Mouse (Mus musculus) thymus, postnatal 14 days (tissue): Measurements from ENCODE around the gene Car5a.

ENCODE experiments used
- DNase-seq: peaks from one replicate; pipeline ENCODE4 v3.0.0; 2021

Gene Car5a

DNA sequence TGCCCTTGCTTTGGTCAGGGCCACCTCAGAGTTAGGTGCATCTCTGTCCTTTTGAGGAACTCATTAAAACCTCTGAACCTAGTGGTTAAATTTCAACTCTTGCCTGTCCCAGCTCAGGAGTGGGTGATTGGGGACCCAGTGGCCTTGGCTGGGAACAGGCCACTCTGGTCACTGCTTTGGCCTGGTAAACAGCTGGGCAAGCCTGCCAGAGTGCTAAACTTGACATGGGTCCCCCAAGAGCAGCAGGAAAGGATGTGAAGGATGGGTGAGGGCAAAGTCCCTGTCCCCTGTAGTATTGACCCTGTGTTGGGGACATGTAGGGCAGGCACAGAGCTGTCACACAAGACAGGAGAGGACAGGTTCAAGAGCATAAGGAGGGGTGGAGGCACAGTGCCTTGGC, at the start of gene Car5a:
TSS of gene Car5a (minus strand) at position 74 of the 400 bp plus-strand sequence.
- DNase-seq: no peak

DNA sequence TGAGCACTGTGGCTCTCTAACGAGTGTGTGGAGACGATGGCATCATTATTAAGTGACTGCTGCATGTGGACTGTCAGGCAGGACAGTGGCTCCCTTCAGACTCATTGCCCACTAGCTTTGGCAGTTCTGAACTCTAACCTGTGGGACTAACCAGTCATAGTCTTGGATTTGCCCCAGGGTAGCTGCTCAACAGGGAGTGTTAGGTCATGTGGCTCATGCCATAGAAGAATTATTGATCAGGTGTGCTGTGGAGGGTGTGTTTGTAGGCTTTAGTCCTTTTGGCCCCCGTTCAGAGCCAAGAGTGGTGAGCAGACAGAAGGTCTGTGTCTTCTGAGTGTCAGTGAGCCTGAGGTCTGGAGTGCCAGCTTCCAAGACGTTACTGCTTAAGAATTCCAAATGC, 48.2 kb upstream of the Car5a start:
- no peak for DNase-seq

DNA sequence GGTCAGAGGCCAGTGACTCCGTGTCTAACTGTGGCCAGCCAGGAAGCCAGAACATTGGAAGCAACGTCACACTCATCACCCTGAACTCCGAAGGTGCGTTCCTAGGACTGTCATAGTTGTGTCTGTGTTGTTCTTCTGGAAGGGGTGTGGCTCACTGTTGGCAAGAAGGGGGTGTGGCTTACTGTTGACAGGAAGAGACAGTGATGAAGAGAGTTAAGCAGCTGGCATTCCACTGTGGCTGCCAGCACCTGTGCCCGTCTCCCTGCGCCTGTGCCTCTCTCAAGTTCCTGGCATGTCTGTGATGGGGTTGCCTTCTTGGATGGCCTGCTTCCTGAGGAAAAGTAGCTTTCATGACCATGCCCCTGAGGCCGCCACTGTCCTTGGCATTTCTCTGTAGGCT, 46.9 kb upstream of the Car5a start:
- no peak for DNase-seq

DNA sequence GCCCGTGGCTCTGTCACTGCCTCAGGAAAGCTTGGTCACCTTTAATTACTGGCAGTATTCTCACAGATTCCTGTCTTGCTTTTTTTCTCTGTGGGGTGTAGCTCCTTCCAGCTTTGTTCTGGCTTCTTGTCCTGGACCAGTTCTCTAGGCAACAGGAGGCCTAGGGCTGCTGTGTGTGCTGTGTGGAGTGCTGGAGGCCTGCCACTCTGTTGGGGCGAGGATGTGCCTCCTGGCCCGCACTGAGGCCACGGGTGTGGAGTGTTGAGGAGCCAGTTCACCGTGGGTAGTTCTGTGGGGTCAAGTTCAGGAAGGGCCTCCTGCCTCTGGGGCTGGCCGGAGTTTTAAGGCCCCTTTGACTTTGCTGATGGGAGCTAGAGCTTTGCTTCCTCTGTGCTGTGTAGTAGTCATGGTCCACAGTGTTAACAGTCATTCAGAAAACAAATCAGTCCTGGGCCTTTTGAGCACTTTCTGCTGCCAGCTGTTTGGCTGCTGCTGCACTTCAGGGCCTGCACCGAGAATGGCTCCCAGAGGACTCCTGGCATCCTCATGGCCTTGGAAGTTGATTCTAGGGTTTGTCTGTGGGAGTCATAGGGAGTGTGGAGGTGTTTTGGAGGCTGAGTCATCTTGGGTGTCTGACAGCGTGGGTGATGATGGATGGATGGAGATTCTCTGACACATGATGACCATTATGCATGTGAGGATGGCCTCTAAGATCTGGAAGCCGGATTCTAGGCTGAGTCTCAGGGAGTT, 46.0 kb upstream of the Car5a start:
- DNase-seq: no peak

DNA sequence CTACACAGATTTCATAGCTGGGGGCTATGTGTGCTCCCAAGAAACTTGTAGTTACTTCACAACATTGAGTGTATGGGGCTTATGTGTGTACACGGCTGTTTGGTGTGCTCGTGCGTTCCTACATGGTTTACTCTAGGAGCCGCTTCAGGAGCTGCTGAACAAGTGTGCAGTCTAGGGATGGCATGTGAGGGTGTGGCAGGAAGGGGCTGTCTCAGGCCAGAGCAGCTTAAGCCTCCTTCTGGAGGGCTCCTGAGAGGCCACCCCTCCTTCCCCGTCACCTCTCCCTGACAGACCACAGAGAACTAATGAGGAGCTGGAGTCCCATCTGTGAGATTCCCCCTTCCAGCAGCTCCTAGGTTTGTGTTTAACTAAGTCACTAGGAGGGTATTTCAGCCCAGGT, 43.2 kb upstream of the Car5a start:
- DNase-seq: no peak

DNA sequence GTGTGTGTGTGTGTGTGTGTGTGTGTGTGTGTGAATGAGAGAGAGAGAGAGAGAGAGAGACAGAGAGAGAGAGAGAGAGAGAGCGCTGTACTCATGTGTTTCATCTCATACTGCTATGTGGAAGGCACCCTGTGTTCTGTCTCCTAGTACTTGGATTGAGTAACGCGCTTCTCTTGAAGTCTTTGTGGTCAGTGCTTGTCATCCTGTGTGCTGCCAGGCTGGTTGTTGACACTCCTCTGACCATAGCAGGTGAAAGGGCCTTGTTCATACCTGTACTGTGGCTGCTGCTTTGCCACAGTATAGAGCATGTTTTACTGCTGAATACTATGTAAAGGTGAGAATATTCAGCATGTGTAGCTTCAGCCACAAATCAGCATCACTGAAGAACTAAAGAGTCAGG, 41.0 kb upstream of the Car5a start:
- DNase-seq: no peak

DNA sequence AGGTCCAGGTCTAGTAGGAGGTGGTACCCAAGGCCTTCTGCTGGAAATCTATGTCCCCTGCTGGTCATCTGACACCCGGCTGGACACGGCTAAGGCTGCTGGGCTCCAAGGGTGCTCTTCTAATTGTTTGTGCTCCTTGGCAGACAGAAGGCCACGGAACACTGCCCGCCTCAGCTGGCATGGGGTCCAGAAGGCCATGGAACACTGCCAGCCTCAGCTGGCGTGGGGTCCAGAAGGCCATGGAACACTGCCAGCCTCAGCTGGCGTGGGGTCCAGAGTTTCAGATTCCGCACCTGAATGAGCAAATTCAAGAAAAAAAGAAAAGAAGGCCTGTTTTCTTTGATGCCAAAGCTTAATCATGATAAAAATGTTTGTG, 36.8 kb upstream of the Car5a start:
- no peak for DNase-seq

DNA sequence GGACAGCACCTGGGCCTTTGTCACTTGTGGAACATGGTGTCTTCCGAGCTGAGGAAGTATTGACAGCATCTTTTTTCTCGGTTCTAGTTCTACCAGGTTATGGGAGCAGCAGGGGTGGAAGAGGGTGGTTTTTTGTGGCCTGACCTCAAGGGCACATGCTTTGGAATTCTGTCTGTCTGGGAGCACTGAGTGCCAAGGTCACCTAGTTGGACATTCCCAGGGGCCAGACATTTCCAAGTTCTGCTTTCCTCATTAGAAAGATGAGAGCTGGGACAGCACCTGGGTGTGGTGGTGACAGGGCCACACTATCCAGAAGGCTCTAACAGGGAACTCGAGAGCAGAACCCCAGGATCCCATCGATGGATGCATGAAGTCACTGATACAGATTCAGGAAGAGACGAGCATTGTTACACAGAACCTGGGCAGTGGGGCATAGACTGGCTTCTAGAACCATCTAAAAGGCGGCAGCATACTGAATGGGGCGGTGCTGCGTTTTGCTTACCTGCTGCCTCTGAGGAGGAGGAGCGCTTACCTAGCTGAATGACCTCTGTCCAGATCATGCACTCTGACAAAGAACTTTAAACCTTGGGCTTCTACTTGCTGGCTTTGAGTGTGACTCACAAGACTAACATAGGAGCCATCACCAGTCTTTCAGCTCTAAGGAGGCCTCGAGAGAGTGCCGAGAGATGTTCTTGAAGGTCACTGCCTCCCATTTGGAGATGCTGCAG, 36.3 kb upstream of the Car5a start:
- no peak for DNase-seq

DNA sequence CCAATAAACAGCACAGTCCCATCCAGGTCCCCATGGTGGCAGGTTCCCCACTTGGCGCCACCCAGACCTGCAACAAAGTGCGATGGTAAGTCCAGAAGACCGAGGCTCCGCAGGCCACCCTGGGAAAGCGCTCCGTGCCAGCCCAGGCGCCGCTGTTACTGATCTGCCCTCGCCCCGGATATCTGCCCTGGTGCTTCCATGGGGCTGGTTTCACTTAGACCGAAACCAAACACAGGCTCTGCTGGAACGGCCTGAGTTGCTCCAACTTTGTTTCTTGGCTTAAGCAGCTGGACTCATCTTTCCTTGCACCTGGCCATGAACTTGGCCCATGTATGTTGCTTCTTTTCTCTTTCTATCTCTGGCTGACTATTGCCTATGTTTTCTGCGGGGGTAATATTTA, 34.0 kb upstream of the Car5a start:
- no peak for DNase-seq

DNA sequence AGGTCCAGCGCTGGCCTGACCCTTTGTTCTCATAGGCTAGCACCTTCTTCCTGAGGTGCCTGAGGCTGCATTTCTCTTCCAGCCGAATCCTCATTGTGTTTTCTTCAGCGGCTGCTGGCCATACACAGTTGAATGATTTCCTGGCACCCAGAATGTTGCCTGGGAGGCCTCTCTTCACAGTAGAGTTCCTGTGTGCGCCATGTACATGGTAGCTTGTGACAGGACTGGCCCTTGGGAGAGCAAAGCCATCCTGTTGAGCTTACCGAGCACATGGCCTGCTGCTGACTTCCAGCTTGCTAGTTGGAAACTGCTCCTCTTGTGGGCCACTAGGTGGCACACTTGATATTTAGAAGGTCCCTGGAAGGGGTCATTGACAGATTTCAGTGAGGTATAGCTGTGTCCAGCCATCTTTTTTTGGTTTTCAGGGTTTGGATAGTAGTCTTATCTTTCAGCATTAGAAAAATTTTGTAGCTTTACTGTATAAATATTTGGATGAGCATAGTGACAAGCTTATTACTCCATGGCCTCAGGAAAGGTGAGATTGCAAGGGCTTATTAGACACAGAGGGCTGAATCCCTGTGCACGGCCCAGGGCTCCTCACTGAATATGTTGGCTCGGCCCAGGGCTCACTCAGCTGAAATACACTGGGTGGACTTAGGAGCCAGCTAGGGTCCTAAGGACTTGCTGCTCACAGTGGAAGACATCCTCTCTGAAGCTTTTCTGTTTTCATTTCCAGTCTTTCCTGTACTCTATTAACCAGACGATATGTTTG, 33.3 kb upstream of the Car5a start:
- DNase-seq: peak; percentile 14

DNA sequence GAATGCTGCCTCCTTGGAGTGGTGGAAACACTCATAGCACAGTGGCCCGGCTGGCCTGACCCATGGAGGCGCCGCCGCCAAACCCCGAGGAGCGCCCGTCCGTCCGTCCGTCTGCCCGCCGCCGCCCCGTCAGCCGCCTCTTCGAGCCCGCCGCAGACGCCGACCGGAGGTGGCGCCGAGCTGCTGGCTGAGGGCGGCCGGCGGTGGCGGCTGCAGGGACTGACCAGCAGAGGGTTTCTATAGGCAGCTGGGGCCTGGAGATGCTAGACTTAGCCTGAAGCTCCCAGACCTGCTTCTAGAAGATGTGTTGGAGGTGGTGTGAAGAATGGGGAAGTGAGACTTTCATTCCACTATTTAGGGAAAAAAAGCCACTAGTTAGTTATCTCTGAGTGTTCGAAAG, 29.2 kb upstream of the Car5a start:
- no peak for DNase-seq

DNA sequence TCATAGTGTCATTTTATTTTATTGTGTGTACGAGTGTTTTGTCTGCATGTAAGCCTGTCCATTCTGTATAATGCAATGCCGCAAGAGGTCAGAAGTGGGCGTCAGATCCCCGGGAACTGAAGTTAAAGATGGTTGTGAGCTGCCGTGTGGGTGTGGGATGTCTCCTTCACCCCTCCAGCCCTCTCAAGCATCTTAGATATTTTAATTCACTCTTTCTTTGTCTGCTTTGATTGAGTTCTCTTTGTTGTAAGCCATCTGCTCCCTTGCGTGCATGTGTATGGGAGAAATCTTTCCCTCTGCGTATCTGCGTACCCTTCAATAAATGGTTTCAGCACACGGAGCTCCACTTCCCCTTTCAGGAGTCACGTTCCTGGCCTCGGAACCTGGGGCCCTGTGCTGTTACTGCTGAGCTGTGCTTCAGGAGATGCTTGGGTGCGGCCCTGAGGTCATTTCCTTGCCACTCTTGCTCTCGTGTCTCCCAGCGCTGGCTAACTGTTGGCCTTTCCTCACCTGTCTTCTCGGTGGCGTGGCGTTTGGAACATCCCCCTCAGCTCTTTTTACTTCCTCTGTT, 26.9 kb upstream of the Car5a start:
- no peak for DNase-seq

DNA sequence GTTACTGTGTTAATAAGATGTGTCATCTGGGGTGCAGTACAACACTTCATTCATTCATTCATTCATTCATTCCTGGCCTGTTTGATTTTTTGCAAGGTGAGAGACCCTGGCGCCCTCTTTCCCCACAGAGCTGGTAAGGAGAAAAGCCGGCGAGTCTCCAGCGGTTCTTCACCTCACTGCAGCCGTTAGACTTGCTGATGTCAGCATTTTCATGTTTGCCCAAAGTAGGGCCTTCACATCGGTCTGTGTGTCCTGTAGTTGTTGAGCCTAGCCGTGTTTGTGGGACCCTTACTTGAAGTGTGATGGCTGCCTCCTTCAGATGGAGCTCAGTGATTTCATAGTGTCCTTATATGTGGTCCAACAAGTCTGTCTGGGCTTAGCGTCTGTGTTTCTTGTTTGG, 25.5 kb upstream of the Car5a start:
- DNase-seq: no peak

DNA sequence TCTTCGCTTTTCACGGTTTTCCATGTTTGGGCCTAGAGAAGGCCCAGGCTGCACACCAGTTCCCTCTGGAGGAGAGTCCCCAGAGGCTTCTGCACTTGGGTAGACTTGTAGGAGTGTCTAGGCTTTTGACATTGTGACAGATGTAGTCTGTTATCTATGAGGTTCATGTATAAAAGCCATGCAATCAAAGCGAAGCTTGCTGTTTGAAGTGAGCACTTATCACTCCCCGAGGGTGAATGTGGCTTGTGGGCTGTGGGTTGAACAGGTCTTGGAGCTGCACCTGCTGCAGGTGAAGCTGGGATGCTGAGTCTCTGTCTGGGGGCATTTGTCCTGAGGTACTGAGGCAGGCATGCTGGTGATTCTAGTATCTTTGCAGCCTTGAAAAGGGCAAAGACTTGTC, 23.8 kb upstream of the Car5a start:
- DNase-seq: peak; percentile 22

DNA sequence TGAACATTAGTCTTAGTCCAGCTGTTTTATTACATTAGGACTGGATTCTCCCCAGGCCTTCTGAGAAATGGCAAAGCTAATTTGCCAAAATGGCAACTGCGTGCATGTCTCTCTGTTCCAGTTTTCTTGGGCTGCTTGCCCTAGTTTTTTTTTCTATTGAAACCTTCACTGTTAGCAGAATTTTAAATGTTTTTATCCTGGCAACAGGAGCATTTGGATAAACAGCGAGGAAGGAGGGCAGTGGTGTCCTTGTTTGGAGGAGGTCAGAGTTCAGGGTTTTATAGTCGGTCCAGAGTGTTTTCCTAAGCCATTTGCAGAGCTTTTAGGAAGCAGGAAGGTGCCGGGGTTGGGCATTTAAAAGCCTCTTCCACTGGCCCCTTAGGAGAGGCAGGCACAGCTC, 23.3 kb upstream of the Car5a start:
- DNase-seq: no peak

DNA sequence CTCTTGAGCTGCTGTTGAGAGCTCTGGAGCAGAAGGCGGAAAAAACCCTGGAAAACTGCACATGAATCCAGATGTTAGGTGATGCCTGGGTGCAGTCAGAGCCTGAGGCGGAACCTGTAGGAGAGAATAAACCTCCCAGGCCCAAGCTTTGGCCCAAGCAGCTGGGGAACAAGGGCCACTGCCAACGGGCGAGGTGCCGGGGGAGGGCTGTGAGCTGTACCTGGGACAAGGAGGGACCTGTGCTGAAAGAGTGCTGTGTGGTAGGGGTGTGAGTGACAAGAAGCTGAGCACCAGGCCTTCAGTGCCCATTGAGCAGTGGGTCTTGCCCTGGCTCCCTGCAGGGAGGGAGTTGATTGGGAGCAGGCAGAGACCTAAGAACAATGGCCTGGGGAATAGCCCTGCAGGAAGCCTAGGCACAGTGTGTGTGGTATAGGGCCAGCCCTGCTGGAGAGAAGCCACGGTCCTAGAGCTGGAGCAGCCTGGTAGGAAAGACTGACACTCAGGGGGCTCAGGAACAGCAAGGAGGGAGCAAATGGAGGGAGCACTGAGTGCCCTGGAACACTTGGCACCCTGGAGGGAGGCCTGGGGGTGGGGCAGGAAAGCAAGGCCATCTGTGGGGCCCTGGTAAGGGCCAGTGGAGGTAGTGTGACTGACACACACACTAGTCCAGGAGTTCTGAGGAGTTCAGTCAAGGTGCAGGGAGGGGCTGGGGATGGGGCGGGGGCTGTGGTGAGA, 22.2 kb upstream of the Car5a start:
- no peak for DNase-seq

DNA sequence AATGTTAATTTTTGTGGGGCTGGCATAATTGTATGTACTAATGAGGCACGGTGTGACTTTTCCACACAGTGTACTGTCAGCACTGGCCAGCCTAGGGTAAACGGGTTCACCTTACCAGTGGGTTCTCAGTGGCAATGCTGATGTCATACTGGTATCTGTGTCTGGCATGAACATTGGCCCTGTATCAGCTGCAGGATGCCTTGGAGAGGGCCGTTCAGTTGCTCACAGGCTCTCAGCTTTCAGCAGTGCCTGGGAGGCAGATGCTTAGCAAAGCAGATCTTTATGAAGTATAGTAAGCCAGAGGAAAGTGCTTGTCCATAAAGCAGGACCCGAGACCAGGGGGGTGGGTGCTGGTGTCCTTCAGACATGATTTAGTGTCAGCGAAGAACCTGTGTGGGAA, 21.4 kb upstream of the Car5a start:
- no peak for DNase-seq

DNA sequence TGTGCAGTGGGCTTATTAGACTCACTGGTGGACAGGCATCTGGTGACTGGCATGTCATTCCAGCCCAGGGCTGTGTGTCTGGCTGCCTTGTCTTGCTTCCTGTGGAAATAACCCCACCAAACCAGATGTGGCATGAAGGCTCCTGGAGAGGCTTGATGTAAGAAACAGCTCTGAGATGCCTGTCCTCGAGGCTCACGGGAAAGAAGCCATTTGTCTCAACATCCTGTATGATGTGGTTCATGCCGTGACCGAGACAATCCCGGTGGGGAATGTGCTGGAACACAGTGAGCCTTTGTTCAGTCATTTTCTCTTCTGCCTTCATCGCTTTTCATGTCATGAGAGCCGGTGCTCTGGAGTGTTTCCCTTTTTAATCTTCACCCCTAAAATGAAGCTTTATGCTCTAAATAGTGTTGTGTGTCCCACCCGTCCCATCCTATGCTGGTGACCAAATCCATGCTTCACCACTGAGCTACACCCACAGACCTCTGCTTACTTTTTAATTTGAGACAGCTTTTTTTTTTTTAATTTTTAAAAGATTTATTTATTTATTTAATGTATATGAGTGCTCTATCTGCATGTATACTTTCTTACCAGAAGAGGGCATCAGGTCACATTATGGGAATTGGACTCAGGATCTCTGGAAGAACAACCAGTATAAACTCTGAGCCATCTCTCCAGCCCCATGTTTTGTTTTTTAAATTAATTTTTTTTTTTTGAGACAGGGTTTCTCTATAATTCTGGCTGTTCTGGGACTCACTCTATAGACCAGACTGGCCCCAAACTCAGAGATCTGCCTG, 20.2 kb upstream of the Car5a start:
- DNase-seq: no peak

DNA sequence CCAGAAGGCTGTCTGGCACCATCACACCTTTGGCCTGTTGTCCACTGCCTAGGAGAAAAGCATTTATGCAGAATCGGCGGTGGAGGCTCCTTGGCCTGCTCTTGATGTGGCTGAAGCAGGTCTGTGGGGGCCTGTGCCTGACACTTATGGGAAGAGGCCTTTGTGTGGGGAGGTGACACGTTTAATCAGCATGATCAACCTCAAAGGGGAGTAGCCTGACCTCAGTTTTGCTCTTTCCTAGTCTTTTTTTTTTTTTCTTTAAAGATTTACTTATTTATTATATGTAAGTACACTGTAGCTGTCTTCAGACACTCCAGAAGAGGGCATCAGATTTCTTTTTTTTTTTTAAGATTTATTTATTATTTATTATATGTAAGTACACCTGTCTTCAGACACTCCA, 18.2 kb upstream of the Car5a start:
- no peak for DNase-seq

DNA sequence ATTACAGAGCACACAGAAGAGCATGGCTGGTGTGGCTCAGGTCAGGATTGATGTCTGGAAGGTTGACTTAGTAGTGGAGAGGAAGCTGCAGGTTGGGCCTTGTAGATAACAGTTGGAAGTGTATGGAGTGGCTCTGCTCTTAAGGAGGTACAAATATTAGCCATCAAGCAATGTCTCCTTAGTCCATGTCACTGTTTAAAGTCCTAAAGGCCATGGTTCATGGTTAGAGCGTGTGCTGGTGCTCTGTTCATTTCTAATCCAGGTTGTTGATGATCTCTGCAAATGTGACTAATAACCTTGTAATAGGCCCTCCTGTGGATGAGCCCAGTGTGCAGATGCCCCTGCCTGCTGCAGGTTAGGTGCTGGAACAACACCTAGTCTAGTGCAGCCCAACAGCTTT, 13.7 kb upstream of the Car5a start:
- no peak for DNase-seq

DNA sequence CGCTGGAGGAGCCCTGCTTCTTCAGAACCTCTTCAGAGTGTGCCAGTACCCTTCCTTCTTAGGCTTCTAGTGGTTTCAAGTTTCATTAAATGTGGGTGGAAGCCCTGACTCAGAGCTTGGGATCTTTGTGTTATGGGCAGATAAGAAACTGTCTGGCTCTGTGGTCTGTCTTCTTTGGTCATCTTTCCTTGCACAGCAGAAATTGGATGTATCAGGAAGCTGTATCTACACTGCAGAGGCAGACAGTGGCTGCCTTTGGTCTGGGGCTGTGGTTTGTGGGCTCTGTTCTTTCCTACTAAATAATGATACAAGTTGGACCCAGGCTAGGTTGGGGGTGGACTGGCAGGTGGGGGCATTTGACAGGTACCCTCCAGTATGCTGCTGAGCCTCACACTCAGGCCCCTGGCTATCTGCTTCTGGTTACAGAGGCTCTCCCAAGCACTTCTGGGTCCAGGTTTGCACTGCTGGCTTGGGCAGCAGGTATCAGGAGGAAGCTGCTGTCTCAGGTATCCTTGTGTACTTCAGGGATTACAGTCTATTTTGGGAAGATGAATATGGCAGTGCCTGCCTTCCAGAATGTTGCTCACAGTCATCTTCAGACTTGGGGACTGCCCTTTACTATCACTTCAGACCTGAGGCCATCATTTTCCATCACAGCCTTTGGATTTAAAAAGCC, 11.3 kb upstream of the Car5a start:
- DNase-seq: no peak
